Mouse (Mus musculus) E14TG2a.4 (cell line): ENCODE results near the gene Hdlbp.

Experiments used
- CTCF ChIP-seq: conservative IDR thresholded peaks from 2 replicates; pipeline ENCODE4 v1.5.1; 2014; ENCODE audit warnings: low read length
- POU5F1 ChIP-seq: IDR thresholded peaks from 2 replicates; pipeline ENCODE4 v1.6.1; 2014; ENCODE audit warnings: low read length, borderline replicate concordance

- TF ChIP-seq CTCF (no peak), POU5F1 (no peak)
Observed at GRCm38 (mm10) chr1:93403403-93403802, 75.2 kb downstream of the Hdlbp start.
